Mouse (Mus musculus) limb, embryonic 13.5 days (tissue): ENCODE results near the gene Vps50. TPM values are rescaled to one million over a fixed set of nuclear protein-coding genes. Genes with fewer than 3 reads are reported as not detected.
A peak's percentile ranks its signal among the peaks of the same experiment; 100 is the strongest.
"Not testable (repeated sequence)": the region's sequence is repeated elsewhere in the genome, so short reads cannot be mapped to it uniquely, and the experiment has no call there.

Experiments
- ATAC-seq: fragments of 200-750 bp; cut with Nextera tagmentation; 2 replicates; pipeline ENCODE4 v1.8.0; 2017; ENCODE audit warnings: low read depth, moderate number of reproducible peaks, moderate TSS enrichment; ENCODE audit not compliant: low FRiP score
- H3K27ac ChIP-seq: fragments of 300-500 bp; sonication (generic); 2 replicates; pipeline ENCODE4 v1.5.1; 2015; ENCODE audit warnings: inconsistent platforms, mild to moderate bottlenecking, moderate library complexity
- H3K27me3 ChIP-seq: fragments of 300-500 bp; sonication (generic); 2 replicates; pipeline ENCODE4 v1.6.1; 2015; ENCODE audit warnings: mild to moderate bottlenecking, inconsistent platforms
- H3K36me3 ChIP-seq: fragments of 300-500 bp; sonication (generic); 2 replicates; pipeline ENCODE4 v1.6.1; 2015; ENCODE audit warnings: inconsistent platforms, mild to moderate bottlenecking, moderate library complexity
- H3K4me1 ChIP-seq: fragments of 300-500 bp; sonication (generic); 2 replicates; pipeline ENCODE4 v1.6.1; 2015; ENCODE audit warnings: inconsistent platforms
- H3K4me2 ChIP-seq: fragments of 300-500 bp; sonication (generic); replicated peaks from 2 replicates; pipeline ENCODE4 v1.6.1; 2015; ENCODE audit warnings: inconsistent platforms, mild to moderate bottlenecking, moderate library complexity
- H3K4me3 ChIP-seq: fragments of 300-500 bp; sonication (generic); 2 replicates; pipeline ENCODE4 v1.5.1; 2015; ENCODE audit warnings: moderate library complexity, mild to moderate bottlenecking, inconsistent platforms
- H3K9ac ChIP-seq: fragments of 300-500 bp; sonication (generic); 2 replicates; pipeline ENCODE4 v1.6.1; 2015; ENCODE audit warnings: mild to moderate bottlenecking, inconsistent platforms
- H3K9me3 ChIP-seq: fragments of 300-500 bp; sonication (generic); 2 replicates; pipeline ENCODE4 v1.6.1; 2016; ENCODE audit warnings: inconsistent platforms
- WGBS: fragments of 180-500 bp; shearing (Covaris S2); methylation state at CpG from one replicate; pipeline ENCODE4 v1.1.7; 2015; 5-methylcytosine and 5-hydroxymethylcytosine counted together
- polyA plus RNA-seq: library from polyadenylated mRNA; unstranded; fragments of >200 nt; fragmentation: Nextera tagmentation; extraction: Ambion mirVana; gene quantifications from 2 replicates; pipeline ENCODE4 v1.2.1, GENCODE M21; 2015

Gene Vps50
- polyA plus RNA-seq, 1 experiment from 2014 or later = 34.0 TPM

GRCm38 (mm10) chr6:3573787-3574186 lies 75.6 kb downstream of the Vps50 start:
- peaks cover 24% of the 10 kb centered on the region for H3K36me3 ChIP-seq
- no peaks in the 10 kb centered on the region for H3K9me3 ChIP-seq
- no peak overlapping the region for H3K4me3 ChIP-seq
- no peak overlapping the region for H3K9ac ChIP-seq
- WGBS = 95% methylated on average over 8 of the region's 8 CpGs
- no peak overlapping the region for H3K27ac ChIP-seq
- H3K4me2 ChIP-seq = no peak overlapping the region
- no peaks in the 10 kb centered on the region for H3K27me3 ChIP-seq
- ATAC-seq = no peak
- no peaks in the 10 kb centered on the region for H3K4me1 ChIP-seq

GRCm38 (mm10) chr6:3585402-3585801 lies 87.2 kb downstream of the Vps50 start:
- no peaks in the 10 kb centered on the region for H3K4me1 ChIP-seq
- no peak overlapping the region for H3K27ac ChIP-seq
- no peaks in the 10 kb centered on the region; the same call in 1 of the 2 replicates for H3K36me3 ChIP-seq
- H3K27me3 ChIP-seq = no peaks in the 10 kb centered on the region
- no peak overlapping the region for H3K4me2 ChIP-seq
- H3K9ac ChIP-seq = no peak overlapping the region
- H3K4me3 ChIP-seq = no peak overlapping the region
- no peak for ATAC-seq
- 84% methylated on average over 1 of the region's 1 CpGs for WGBS
- no peaks in the 10 kb centered on the region for H3K9me3 ChIP-seq

GRCm38 (mm10) chr6:3590289-3590904 lies 92.2 kb downstream of the Vps50 start:
- 85% methylated on average over 3 of the region's 3 CpGs for WGBS
- no peak for ATAC-seq
- Histone ChIP-seq H3K4me2 (no peak overlapping the region), H3K27ac (no peak overlapping the region), H3K27me3 (no peaks in the 10 kb centered on the region), H3K4me1 (0 out of 2 replicates have a peak, but pooled peaks cover 4% of the 10 kb centered on the region), H3K9ac (no peak overlapping the region), H3K4me3 (no peak overlapping the region), H3K36me3 (peaks cover 2% of the 10 kb centered on the region), H3K9me3 (no peaks in the 10 kb centered on the region)

GRCm38 (mm10) chr6:3594246-3594645 lies 96.1 kb downstream of the Vps50 start:
- Histone ChIP-seq H3K4me2 (no peak overlapping the region), H3K36me3 (peaks cover 11% of the 10 kb centered on the region), H3K9ac (no peak overlapping the region), H3K4me3 (no peak overlapping the region), H3K4me1 (0 out of 2 replicates have a peak, but pooled peaks cover 4% of the 10 kb centered on the region), H3K27me3 (no peaks in the 10 kb centered on the region), H3K27ac (no peak overlapping the region), H3K9me3 (no peaks in the 10 kb centered on the region)
- ATAC-seq = no peak
- 86% methylated on average over 1 of the region's 1 CpGs for WGBS

- 78% methylated on average over 2 of the region's 2 CpGs for WGBS
- no peaks in the 10 kb centered on the region for H3K4me1 ChIP-seq
- no peaks in the 10 kb centered on the region for H3K36me3 ChIP-seq
Observed at GRCm38 (mm10) chr6:3612827-3613226, 114.6 kb downstream of the Vps50 start.

GRCm38 (mm10) chr6:3620428-3621387 lies 122.5 kb downstream of the Vps50 start:
- not testable (repeated sequence) for H3K9ac ChIP-seq, H3K4me3 ChIP-seq, H3K27ac ChIP-seq, H3K36me3 ChIP-seq, H3K4me1 ChIP-seq, H3K27me3 ChIP-seq, H3K9me3 ChIP-seq
- peak overlapping the region; percentile 16; the same call in 1 of the 2 replicates for H3K4me2 ChIP-seq
- peak; percentile 66 for ATAC-seq
- WGBS = 59% methylated on average over 11 of the region's 13 CpGs

More at GRCm38 (mm10) chr6:3612827-3613226, 114.6 kb downstream of the Vps50 start:
- no peak overlapping the region for H3K4me3 ChIP-seq
- no peak overlapping the region for H3K27ac ChIP-seq
- H3K4me2 ChIP-seq = no peak overlapping the region
- ATAC-seq = no peak
- no peaks in the 10 kb centered on the region for H3K27me3 ChIP-seq
- no peak overlapping the region for H3K9ac ChIP-seq
- H3K9me3 ChIP-seq = no peaks in the 10 kb centered on the region

Other genes with a start within 250 kb of the Vps50 start
- 1.1 and 1.2 TPM in 2 replicates for gene Samd9l, start 98.8 kb upstream of the Vps50 start, polyA plus RNA-seq
- 0.08 and 0.15 TPM in 2 replicates for gene Hepacam2, start 84 bp upstream of the Vps50 start, polyA plus RNA-seq